Mouse (Mus musculus): ENCODE results near the gene I0C0044D17Rik.

The I0C0044D17Rik gene

DNA sequence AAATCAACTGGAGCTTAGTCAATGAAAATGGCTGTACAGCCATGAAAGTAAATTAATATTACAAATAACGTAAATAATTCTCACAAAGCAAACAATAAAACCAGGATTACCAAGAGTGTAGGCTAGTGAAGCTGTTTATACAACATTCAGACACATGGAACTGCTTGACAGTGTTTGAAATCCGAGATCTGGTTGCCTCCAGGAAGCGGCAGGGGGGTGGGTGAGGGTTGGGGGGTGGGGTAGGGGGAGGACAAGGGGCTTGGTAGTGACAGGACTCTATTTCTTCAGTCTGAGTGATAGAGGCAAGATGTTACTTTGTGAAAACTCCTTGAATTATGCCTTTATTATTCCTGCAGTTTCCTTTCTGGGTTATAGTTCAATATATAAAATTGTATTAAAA is 3.1 kb upstream of the I0C0044D17Rik start:
- DNase-seq (ENCODE audit: low read depth): no peak

- DNase-seq (ENCODE audit: low read depth): no peak
Measured at GRCm38 (mm10) chr4:98823047-98823446, 593 bp downstream of the I0C0044D17Rik start.

- no peak for DNase-seq (ENCODE audit: low read depth)
Measured at GRCm38 (mm10) chr4:98822478-98822877, 1.2 kb downstream of the I0C0044D17Rik start.

DNA sequence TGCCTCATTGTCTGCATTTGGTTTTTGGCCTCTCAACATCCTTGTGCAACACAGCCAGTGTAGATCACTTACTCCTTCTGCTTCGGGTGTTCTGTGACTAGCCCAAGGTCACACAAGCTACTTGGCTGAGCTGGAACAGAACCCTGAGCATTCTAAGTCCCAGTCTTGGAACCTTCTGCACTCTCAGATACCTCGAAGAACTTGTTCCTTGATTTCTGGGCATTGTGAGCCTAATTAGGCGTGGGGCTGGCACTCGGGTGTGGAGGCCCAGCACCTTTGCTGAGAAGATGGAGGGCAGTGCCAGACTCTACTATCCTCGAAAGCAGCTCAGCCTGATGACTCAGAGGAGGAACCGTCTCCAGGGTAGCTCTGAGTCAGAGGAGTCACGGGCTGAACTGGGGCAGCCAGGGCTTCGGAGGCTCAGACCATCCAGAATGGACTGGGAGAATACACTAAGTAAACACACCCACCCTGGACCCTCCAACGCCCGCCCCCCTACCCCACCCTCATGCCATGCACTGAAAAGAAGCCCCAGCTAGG is 4.4 kb downstream of the I0C0044D17Rik start:
- no peak for DNase-seq (ENCODE audit: low read depth)

- no peak for DNase-seq (ENCODE audit: low read depth)
Measured at GRCm38 (mm10) chr4:98817184-98817911, 6.3 kb downstream of the I0C0044D17Rik start, which contains the start of gene Kank4. Gene Kank4 (minus strand): TSS chr4:98817537.

DNA sequence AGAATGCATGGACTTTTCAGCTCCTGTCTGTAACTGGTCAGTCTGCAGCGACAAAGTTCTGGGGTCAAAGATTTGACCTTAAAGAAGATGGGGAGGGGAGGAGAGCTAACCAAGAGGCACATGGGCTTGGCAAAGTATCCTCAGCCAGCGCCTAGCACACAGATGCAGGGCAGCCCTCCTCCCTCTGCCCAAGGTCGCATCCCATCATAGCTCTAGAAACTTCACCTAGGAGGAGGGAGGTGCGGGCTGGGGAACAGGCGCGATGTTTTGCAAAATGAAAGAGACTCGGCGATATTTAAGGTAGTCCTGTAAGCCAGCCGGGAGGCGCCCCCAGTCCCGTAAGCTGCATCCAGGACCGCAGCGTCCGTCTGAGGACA is 6.8 kb downstream of the I0C0044D17Rik start:
- no peak for DNase-seq (ENCODE audit: low read depth)

DNA sequence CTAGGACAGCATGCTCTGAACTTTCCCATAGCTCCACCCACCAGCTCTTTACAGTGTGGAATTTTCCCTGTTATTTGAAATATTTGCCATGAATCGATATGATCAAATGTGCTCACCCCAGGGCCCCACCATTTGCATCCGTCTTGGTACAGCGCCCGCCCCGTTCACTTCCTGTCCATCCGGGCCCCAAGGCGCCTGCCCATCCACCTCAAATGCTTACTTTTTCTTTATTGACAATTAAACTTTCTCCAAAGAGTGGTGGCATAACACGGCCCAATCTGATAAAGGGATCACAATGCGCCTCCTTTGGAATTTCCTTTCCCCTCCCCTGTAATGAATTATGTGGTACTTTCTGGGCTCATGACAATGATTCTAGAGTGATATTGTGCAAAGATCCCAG is 17.3 kb downstream of the I0C0044D17Rik start:
- DNase-seq (ENCODE audit: low read depth): no peak

DNA sequence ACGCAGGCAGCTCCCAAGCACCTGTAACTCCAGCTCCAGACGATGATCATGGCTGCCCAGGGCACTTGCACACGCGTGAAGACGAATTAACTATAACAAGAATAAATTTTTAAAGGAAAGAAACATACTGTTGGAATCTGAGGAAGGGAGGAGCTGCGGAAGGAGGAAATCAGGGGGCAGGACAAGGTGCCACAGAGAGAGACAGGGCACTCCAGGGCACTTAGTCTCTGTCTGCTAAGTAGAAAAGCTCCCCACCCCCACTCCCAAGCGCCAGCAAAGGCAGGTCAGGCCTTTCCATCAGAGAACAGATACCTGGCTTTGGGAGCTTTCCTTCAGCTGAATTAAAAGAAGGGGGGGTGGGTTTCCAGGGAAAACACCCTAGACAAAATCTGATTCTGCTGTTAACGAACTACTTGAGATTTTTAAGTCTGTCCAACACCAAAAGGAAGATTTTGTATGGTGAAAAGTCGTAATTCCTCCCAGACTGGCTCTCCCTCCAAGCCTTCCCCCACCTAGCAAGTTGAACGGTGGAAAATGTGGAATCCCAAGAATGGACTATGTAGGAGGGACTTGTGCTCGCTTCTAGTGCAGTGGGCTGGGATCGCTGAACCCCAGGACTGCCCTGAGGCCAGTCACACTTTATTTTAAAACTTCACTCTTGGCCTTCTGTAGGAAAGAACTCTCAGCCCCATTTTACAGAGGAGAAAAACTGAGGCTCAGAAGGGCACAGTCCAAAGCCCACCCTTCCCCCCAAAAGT is 18.2 kb downstream of the I0C0044D17Rik start:
- no peak for DNase-seq (ENCODE audit: low read depth)

DNA sequence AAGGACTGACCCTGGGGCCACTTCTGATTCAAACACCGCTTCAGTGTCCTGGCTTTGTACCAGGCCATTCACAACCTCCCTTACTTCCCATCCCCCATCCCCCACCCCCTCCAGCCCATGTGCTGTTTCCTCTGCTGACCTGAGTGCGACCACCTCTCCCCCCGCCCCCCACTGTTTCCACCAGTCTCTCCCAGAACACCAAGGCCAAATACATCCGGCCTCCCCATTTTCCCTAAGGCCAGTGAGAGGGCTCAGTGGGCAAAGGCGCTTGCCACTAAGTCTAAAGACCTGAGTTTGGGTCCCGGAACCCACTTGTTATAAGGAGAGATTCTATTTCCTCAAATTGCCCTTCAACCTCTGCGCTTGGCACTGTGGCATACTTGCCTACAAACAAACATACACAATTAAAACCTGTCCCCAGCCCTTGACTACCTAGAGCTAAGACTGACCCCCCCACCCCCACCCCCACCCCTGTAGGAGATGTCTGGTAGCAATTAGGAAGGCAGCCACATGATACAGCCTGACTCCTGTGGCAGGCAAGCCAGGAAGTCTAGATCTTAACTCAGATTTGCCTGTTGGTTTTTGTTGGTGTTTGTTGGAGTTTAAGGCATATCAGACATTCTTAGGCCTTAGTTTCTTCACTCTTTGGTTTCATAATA is 19.0 kb downstream of the I0C0044D17Rik start:
- no peak for DNase-seq (ENCODE audit: low read depth)

- no peak for DNase-seq (ENCODE audit: low read depth)
Measured at GRCm38 (mm10) chr4:98801775-98802174, 21.9 kb downstream of the I0C0044D17Rik start.

GRCm38 (mm10) chr4:98800824-98801223 is 22.8 kb downstream of the I0C0044D17Rik start:
- DNase-seq (ENCODE audit: low read depth): no peak

DNA sequence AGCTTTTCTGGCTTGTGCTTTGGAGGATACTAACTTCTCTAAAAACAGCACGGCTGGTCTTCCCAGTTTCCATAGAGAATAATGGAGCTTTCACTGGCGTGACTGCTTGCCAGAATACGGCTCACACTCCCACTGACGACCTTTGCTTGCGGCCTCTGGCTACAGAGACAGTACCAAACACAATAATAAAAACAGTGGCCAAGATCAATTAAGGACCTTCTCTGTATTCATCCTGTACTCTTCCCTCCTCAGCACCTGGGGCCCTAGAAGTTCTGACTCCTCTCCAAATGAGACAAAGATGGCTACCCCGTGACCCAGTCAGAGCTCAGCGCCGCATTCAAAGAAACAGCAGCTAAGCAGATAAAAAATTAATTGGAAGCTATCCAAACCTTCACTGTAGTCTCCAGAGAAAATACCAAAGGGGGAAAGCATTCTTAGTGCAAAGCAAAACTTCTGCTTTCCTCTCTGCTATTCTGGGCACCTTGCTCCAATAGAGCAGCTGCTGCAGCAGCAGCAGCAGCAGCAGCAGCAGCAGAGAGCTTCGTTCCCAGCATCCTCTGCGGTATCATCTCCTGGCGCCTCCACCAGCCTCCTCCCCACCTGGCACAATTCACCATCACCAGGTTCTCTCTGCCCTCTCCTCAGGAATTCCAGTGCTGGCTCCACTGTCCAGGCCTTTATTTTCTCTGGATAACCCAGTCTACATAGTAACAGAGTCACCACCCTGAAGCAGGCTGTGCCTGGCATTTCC is 26.9 kb downstream of the I0C0044D17Rik start:
- no peak for DNase-seq (ENCODE audit: low read depth)

- no peak for DNase-seq (ENCODE audit: low read depth)
Measured at GRCm38 (mm10) chr4:98795241-98795640, 28.4 kb downstream of the I0C0044D17Rik start.

GRCm38 (mm10) chr4:98793486-98793885 is 30.2 kb downstream of the I0C0044D17Rik start:
- no peak for DNase-seq (ENCODE audit: low read depth)

DNA sequence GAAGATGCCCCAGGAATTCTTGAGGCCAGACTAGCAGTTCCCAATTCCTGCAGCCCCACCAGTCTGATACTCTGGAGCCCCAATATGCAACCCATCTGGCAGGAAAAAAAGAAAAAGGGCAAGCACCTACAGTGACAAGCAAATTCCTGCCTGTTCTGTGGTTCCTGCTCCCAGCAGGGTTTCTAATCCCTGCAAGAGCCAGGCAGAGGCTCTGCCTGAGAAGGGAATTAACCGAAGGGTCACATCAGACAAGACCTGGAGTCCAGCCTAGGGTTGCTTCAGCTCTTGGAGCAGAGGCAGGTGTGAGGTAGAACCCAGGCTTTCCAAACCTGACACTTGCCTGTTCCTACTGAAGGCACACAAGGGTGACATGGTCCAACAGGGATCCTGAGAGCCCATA is 32.9 kb downstream of the I0C0044D17Rik start:
- DNase-seq (ENCODE audit: low read depth): no peak

DNA sequence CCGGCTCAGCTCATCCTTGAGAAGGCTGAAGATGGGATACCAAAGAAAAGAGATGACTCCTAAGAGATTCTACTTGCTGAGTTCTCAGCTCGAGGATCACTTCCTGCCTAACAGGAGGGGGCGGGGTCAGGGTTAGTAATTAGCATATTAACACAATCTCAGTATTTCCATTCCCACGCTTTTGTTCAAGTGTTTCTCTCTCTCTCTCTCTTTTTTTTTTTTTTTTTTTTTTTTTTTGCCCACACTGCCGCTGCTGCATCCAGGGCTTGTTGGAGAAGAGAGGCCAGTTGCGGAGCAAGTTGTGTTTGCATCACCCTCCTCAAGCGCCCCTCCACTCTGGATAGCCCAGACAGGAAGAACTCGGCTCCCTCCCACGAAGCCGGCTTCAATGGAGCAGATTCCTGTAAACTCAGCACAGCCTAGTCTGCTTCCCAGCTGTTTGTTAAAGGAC is 33.8 kb downstream of the I0C0044D17Rik start:
- DNase-seq (ENCODE audit: low read depth): no peak

GRCm38 (mm10) chr4:98789133-98789765 is 34.4 kb downstream of the I0C0044D17Rik start:
- DNase-seq (ENCODE audit: low read depth): no peak

- DNase-seq (ENCODE audit: low read depth): no peak
Measured at GRCm38 (mm10) chr4:98786281-98786680, 37.4 kb downstream of the I0C0044D17Rik start.

GRCm38 (mm10) chr4:98785851-98786250 is 37.8 kb downstream of the I0C0044D17Rik start:
- no peak for DNase-seq (ENCODE audit: low read depth)

DNA sequence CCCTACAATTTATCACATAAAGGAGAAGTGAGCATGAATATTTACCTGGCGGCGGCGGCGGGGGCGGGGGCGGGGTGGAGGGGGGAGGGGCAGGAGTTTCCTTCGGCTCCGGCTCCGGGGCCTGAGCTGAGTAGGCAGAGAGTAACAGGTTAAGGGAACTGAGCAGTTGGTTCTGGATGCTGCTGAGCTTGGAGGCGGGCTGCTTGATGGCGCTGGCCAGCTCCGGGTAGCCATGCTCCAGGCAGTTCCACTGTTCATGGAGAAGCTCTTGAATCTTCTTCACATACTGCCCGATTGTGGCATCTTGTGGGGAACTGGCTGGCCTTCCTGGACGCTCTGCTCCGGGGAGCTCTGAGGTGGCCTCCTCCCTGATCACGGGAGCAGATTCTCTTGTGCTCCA is 45.4 kb downstream of the I0C0044D17Rik start:
- DNase-seq (ENCODE audit: low read depth): no peak

GRCm38 (mm10) chr4:98777464-98777863 is 46.2 kb downstream of the I0C0044D17Rik start:
- DNase-seq (ENCODE audit: low read depth): no peak
